Comparison of ENCODE assay signal across 8 mouse cellular contexts in genomic region chr9:62810095-62810494, GRCm38 (mm10). TPM values are rescaled to one million over a fixed set of nuclear protein-coding genes. Genes with fewer than 3 reads are reported as not detected.
DNase-seq lines count a peak whose midpoint lies in the region; ATAC-seq and TF ChIP-seq lines count a peak whose summit lies in the region.

No protein-coding gene starts in this region.

- intact Hi-C loops in heart, postnatal 14 days (cut with DNase I): no loop called here

- no peaks in the 10 kb centered on the region for H3K27me3 ChIP-seq in heart, embryonic 13.5 days (replicated peaks)
- H3K27me3 ChIP-seq in ES-Bruce4 (ENCODE audit: control insufficient read depth, insufficient read depth, low read length, poor library complexity, severe bottlenecking): no peaks in the 10 kb centered on the region
- H3K27me3 ChIP-seq in forebrain, postnatal 0 days (ENCODE audit: insufficient read depth, low read length): no peaks in the 10 kb centered on the region

- TF ChIP-seq EP300 in ES-Bruce4 (IDR thresholded peaks at IDR 0.05; ENCODE audit: insufficient read depth, low read depth, low read length): no peak

- peak overlapping the region; percentile 94 for H3K9ac ChIP-seq in heart, embryonic 13.5 days
- peak overlapping the region; percentile 89 for H3K9ac ChIP-seq in ES-Bruce4 (ENCODE audit: low read depth, poor library complexity, severe bottlenecking)
- peak overlapping the region; percentile 90 for H3K9ac ChIP-seq in forebrain, postnatal 0 days

- no peaks in the 10 kb centered on the region for H3K9me3 ChIP-seq in heart, embryonic 13.5 days
- no peaks in the 10 kb centered on the region for H3K9me3 ChIP-seq in ES-Bruce4 (replicated peaks; ENCODE audit: control insufficient read depth, insufficient read depth, low read length, poor library complexity, severe bottlenecking)
- H3K9me3 ChIP-seq in forebrain, postnatal 0 days (ENCODE audit: low read length): no peaks in the 10 kb centered on the region

- no peak for TF ChIP-seq CTCF in ES-Bruce4 (IDR thresholded peaks at IDR 0.05; ENCODE audit: low read depth, low read length)
- TF ChIP-seq CTCF in forebrain, postnatal 0 days (IDR thresholded peaks at IDR 0.05; ENCODE audit: low read depth): no peak

- H3K79me2 ChIP-seq in macrophage (ENCODE audit: inconsistent target): peaks cover 61% of the 10 kb centered on the region

- H3K27ac ChIP-seq in heart, embryonic 13.5 days (replicated peaks): no peak overlapping the region
- H3K27ac ChIP-seq in ES-Bruce4 (ENCODE audit: insufficient read depth, low read length) (no peak overlapping the region), macrophage (peak overlapping the region; percentile 81)
- H3K27ac ChIP-seq in forebrain, postnatal 0 days (ENCODE audit: low read depth, low read length): 0 out of 2 replicates have a peak overlapping the region, but pooled peaks have one; percentile 97

- peak overlapping the region; percentile 99 for H3K4me2 ChIP-seq in heart, embryonic 13.5 days
- peak overlapping the region; percentile 68 for H3K4me2 ChIP-seq in forebrain, postnatal 0 days (ENCODE audit: low read depth)

- H3K36me3 ChIP-seq in heart, embryonic 13.5 days: 0 out of 2 replicates have a peak, but pooled peaks cover 2% of the 10 kb centered on the region
- H3K36me3 ChIP-seq in ES-Bruce4 (ENCODE audit: control insufficient read depth, insufficient read depth, low read length, poor library complexity, severe bottlenecking) (peaks cover 30% of the 10 kb centered on the region), macrophage (ENCODE audit: inconsistent target) (no peaks in the 10 kb centered on the region)
- H3K36me3 ChIP-seq in forebrain, postnatal 0 days (ENCODE audit: insufficient read depth): no peaks in the 10 kb centered on the region

- DNase-seq in heart, postnatal 14 days: no peak
- no peak for DNase-seq in forebrain, postnatal 0 days
- no peak for DNase-seq in adrenal gland, adult (ENCODE audit: inconsistent age in 2 of 2, low spot score in 1 of 2)
- DNase-seq in c-Kit-positive CD71-positive TER-119-positive erythroid progenitor cells, embryonic 14.5 days (ENCODE audit: low spot score): no peak
- no peak for DNase-seq in right cerebral cortex, postnatal 25 days

- TF ChIP-seq POLR2A in ES-Bruce4 (IDR thresholded peaks at IDR 0.05; ENCODE audit: insufficient read depth, low read length): no peak

- peaks cover 32% of the 10 kb centered on the region for H3K4me1 ChIP-seq in heart, embryonic 13.5 days
- no peaks in the 10 kb centered on the region for H3K4me1 ChIP-seq in ES-Bruce4 (ENCODE audit: control insufficient read depth, insufficient read depth, low read length)
- H3K4me1 ChIP-seq in forebrain, postnatal 0 days (ENCODE audit: insufficient read depth): peaks cover 22% of the 10 kb centered on the region

- ATAC-seq in heart, embryonic 13.5 days (ENCODE audit: extremely low read depth, insufficient number of reproducible peaks, low FRiP score, low TSS enrichment): no peak
- ATAC-seq in forebrain, postnatal 0 days: no peak

- whole genome bisulfite sequencing in heart, embryonic 13.5 days: 17% methylated on average over 8 of the region's 8 CpGs
- WGBS in forebrain, postnatal 0 days: 12% methylated on average over 8 of the region's 8 CpGs
- WGBS in macrophage (ENCODE audit: missing documents): 36% methylated on average over 8 of the region's 8 CpGs

- peak overlapping the region; percentile 87 for H3K4me3 ChIP-seq in heart, embryonic 13.5 days
- peak overlapping the region; percentile 99 for H3K4me3 ChIP-seq in ES-Bruce4 (ENCODE audit: low read depth, low read length)
- peak overlapping the region; percentile 91 for H3K4me3 ChIP-seq in forebrain, postnatal 0 days (ENCODE audit: low read depth, low read length)
- peak overlapping the region; percentile 97 for H3K4me3 ChIP-seq in macrophage (ENCODE audit: inconsistent target)

RNA-seq across cellular contexts. Expression of gene Fem1b, which starts 1.6 kb away (rescaled TPM):
- 12.2 and 12.7 TPM in 2 replicates for polyA plus RNA-seq in heart, embryonic 13.5 days (2015; fragmentation: Nextera tagmentation; extraction: Ambion mirVana)
- 10 to 100 TPM; 24.8 to 25.9 TPM for total RNA-seq in heart, postnatal 14 days (2021)
- polyA plus RNA-seq in ES-Bruce4 (2011; ENCODE audit: insufficient read depth, insufficient read length, low read depth, missing spikeins) (189 and 201 TPM in 2 replicates), macrophage (2018) (38.2 to 44.0 TPM (median 38.7 TPM) in 3 replicates)
- 150 and 191 TPM in 2 replicates for total RNA-seq in forebrain, postnatal 0 days (2014; rRNA removed)
- polyA plus RNA-seq in forebrain, postnatal 0 days (2015; fragmentation: Nextera tagmentation; extraction: Ambion mirVana): 24.3 and 29.4 TPM in 2 replicates
- total RNA-seq in macrophage (2018; cell fraction: chromatin; rRNA removed): 100 to 1,000 TPM in 6 of 26 experiments, 10 to 100 TPM in 20; 28.9 to 182 (median 61.6) TPM
- 100 to 1,000 TPM in 2 of 26 experiments, 10 to 100 TPM in 24; 28.1 to 118 (median 59.6) TPM for total RNA-seq in macrophage (2018; cell fraction: cytosol; rRNA removed)
- 100 to 1,000 TPM in 5 of 26 experiments, 10 to 100 TPM in 21; 34.8 to 127 (median 71.2) TPM for total RNA-seq in macrophage (2018; cell fraction: nucleus; rRNA removed)

RNA-seq across cellular contexts. Expression of gene Cln6, which starts 28.5 kb away (rescaled TPM):
- 18.8 and 19.5 TPM in 2 replicates for polyA plus RNA-seq in heart, embryonic 13.5 days (2015; fragmentation: Nextera tagmentation; extraction: Ambion mirVana)
- 10 to 100 TPM; 16.0 to 17.0 TPM for total RNA-seq in heart, postnatal 14 days (2021)
- polyA plus RNA-seq in ES-Bruce4 (2011; ENCODE audit: insufficient read depth, insufficient read length, low read depth, missing spikeins): 91.1 and 93.8 TPM in 2 replicates
- total RNA-seq in forebrain, postnatal 0 days (2014; rRNA removed): 9.2 and 9.7 TPM in 2 replicates
- 5.6 and 6.8 TPM in 2 replicates for polyA plus RNA-seq in forebrain, postnatal 0 days (2015; fragmentation: Nextera tagmentation; extraction: Ambion mirVana)
- total RNA-seq in macrophage (2018; cell fraction: chromatin; rRNA removed): 10 to 100 TPM in 11 of 26 experiments, 1 to 10 TPM in 15; 1.2 to 22.2 (median 7.2) TPM
- 10 to 100 TPM; 41.1 to 85.4 (median 62.3) TPM for total RNA-seq in macrophage (2018; cell fraction: cytosol; rRNA removed)
- total RNA-seq in macrophage (2018; cell fraction: nucleus; rRNA removed): 10 to 100 TPM in 25 of 26 experiments, 1 to 10 TPM in 1; 8.6 to 68.5 (median 34.7) TPM
- 44.8 to 72.8 TPM (median 61.4 TPM) in 3 replicates for polyA plus RNA-seq in macrophage (2018)

RNA-seq across cellular contexts. Expression of gene Calml4, which starts 47.8 kb away (rescaled TPM):
- 1.7 and 2.4 TPM in 2 replicates for polyA plus RNA-seq in heart, embryonic 13.5 days (2015; fragmentation: Nextera tagmentation; extraction: Ambion mirVana)
- total RNA-seq in heart, postnatal 14 days (2021): 1 to 10 TPM; 2.4 to 2.9 TPM
- polyA plus RNA-seq in ES-Bruce4 (2011; ENCODE audit: insufficient read depth, insufficient read length, low read depth, missing spikeins): 11.7 and 16.7 TPM in 2 replicates
- total RNA-seq in forebrain, postnatal 0 days (2014; rRNA removed): 2.6 and 6.5 TPM in 2 replicates
- 13.0 and 13.5 TPM in 2 replicates for polyA plus RNA-seq in forebrain, postnatal 0 days (2015; fragmentation: Nextera tagmentation; extraction: Ambion mirVana)
- total RNA-seq in macrophage (2018; cell fraction: chromatin; rRNA removed): 1 to 10 TPM in 12 of 26 experiments, under 1 TPM in 2, not detected in 12; 0.29 to 5.3 (median 2.3) TPM
- total RNA-seq in macrophage (2018; cell fraction: cytosol; rRNA removed): 1 to 10 TPM in 13 of 26 experiments, under 1 TPM in 11, not detected in 2; 0.32 to 2.9 (median 1.4) TPM
- total RNA-seq in macrophage (2018; cell fraction: nucleus; rRNA removed): 1 to 10 TPM in 15 of 26 experiments, under 1 TPM in 6, not detected in 5; 0.55 to 6.1 (median 1.5) TPM
- 0.62 to 1.1 TPM (median 0.63 TPM) in 3 replicates for polyA plus RNA-seq in macrophage (2018)

Comparison
In these comparisons a context has a peak if more than half of its experiments do, and no peak if none do; other contexts are left out.
1. H3K27ac ChIP-seq: peak in forebrain, postnatal 0 days (single experiment) and macrophage (single experiment); none in heart, embryonic 13.5 days (single experiment) and ES-Bruce4 (single experiment).
2. Peak in every context shown above with its lines, with median percentiles within 50 percentile points of each other: H3K4me3 ChIP-seq and H3K9ac ChIP-seq.